Mouse (Mus musculus) neural tube, embryonic 15.5 days (tissue): Measurements from ENCODE around the gene Lman1l. TPM values are rescaled to one million over a fixed set of nuclear protein-coding genes. Genes with fewer than 3 reads are reported as not detected.

ENCODE experiments used
- ATAC-seq: fragments of 200-750 bp; cut with Nextera tagmentation; 2 replicates; pipeline ENCODE4 v1.8.0; 2017; ENCODE audit warnings: mild to moderate bottlenecking, moderate TSS enrichment, moderate library complexity; ENCODE audit not compliant: low FRiP score
- H3K27ac ChIP-seq: fragments of 300-500 bp; sonication (generic); replicated peaks from 2 replicates; pipeline ENCODE4 v1.5.1; 2015; ENCODE audit warnings: mild to moderate bottlenecking, inconsistent platforms
- H3K27me3 ChIP-seq: fragments of 300-500 bp; sonication (generic); replicated peaks from 2 replicates; pipeline ENCODE4 v1.6.1; 2015; ENCODE audit warnings: inconsistent platforms
- H3K36me3 ChIP-seq: fragments of 300-500 bp; sonication (generic); 2 replicates; pipeline ENCODE4 v1.6.1; 2015; ENCODE audit warnings: inconsistent platforms
- H3K4me1 ChIP-seq: fragments of 300-500 bp; sonication (generic); 2 replicates; pipeline ENCODE4 v1.6.1; 2015; ENCODE audit warnings: inconsistent platforms
- H3K4me2 ChIP-seq: fragments of 300-500 bp; sonication (generic); 2 replicates; pipeline ENCODE4 v1.6.1; 2015; ENCODE audit warnings: inconsistent platforms, mild to moderate bottlenecking, moderate library complexity
- H3K4me3 ChIP-seq: fragments of 300-500 bp; sonication (generic); replicated peaks from 2 replicates; pipeline ENCODE4 v1.5.1; 2015; ENCODE audit warnings: mild to moderate bottlenecking, inconsistent platforms
- H3K9ac ChIP-seq: fragments of 300-500 bp; sonication (generic); replicated peaks from 2 replicates; pipeline ENCODE4 v1.6.1; 2015; ENCODE audit warnings: mild to moderate bottlenecking, inconsistent platforms
- H3K9me3 ChIP-seq: fragments of 300-500 bp; sonication (generic); replicated peaks from 2 replicates; pipeline ENCODE4 v1.6.1; 2016; ENCODE audit warnings: inconsistent platforms
- WGBS: fragments of 180-500 bp; shearing (Covaris S2); methylation state at CpG from one replicate; pipeline ENCODE4 v1.1.7; 2015; ENCODE audit warnings: mixed read lengths; 5-methylcytosine and 5-hydroxymethylcytosine counted together
- polyA plus RNA-seq: library from polyadenylated mRNA; unstranded; fragments of >200 nt; fragmentation: Nextera tagmentation; extraction: Ambion mirVana; gene quantifications from 2 replicates; pipeline ENCODE4 v1.2.1, GENCODE M21; 2015

The Lman1l gene
- polyA plus RNA-seq, 1 experiment from 2014 or later, result not detected

DNA sequence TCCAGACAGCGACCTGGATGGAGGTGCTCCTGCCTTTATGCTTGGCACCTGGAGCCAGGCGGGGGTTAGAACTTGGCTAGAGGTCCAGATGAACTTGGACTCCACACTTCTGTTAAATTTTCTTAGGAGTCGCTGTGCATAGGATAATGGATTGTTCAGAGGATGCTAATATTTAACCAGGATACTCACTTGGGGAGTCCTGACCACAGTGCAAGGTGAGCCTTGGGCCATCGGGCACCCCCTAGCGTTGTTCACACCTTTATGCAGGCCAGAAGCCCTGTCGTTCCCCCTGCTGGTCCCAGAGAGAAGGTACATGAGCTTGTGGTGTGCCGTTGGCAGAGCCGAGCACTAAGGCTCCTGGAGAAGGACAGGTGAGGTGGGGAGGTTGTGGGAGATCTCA lies 53.7 kb downstream of the Lman1l start:
- Histone ChIP-seq H3K27ac (peak overlapping the region; percentile 64; the same call in 1 of the 2 replicates), H3K27me3 (no peaks in the 10 kb centered on the region), H3K4me3 (no peak overlapping the region), H3K36me3 (peaks cover 24% of the 10 kb centered on the region), H3K9ac (no peak overlapping the region), H3K4me2 (no peak overlapping the region), H3K9me3 (no peaks in the 10 kb centered on the region), H3K4me1 (peaks cover 36% of the 10 kb centered on the region)
- no peak for ATAC-seq
- WGBS, result 67% methylated on average over 8 of the region's 8 CpGs

DNA sequence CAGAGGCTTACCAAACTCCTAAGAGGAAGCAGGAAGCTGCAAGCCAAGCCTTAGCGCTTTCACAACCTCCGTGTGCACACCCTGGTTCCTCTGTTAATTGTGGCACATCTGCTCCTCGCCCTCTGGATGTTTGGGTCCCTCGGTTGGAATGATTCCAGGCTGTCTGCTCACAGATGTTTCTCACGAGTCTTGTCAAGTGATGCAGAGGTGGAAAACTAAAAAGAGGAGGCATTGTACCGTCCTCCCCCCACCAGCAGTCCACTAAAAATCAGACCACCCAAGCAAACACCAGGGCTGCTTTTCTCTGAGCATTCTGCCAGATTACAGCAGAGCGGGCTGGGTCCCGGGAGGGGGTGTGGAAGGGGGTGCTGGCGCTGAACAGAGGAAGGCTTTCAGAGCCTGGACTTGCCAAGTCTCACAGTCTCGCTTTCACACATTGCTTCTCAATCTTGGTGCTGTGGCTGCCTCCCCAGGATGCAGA lies 54.8 kb downstream of the Lman1l start:
- peaks cover 22% of the 10 kb centered on the region for H3K36me3 ChIP-seq
- peak overlapping the region; percentile 64 for H3K27ac ChIP-seq
- ATAC-seq, result no peak
- peaks cover 43% of the 10 kb centered on the region for H3K4me1 ChIP-seq
- no peak overlapping the region for H3K9ac ChIP-seq
- 52% methylated on average over 10 of the region's 10 CpGs for WGBS
- H3K4me2 ChIP-seq, result no peak overlapping the region
- no peak overlapping the region for H3K4me3 ChIP-seq
- H3K9me3 ChIP-seq, result no peaks in the 10 kb centered on the region
- H3K27me3 ChIP-seq, result no peaks in the 10 kb centered on the region

GRCm38 (mm10) chr9:57564609-57565008 lies 56.0 kb downstream of the Lman1l start:
- Histone ChIP-seq H3K4me1 (peaks cover 48% of the 10 kb centered on the region), H3K4me3 (no peak overlapping the region), H3K9ac (no peak overlapping the region), H3K36me3 (peaks cover 15% of the 10 kb centered on the region), H3K27me3 (no peaks in the 10 kb centered on the region), H3K9me3 (no peaks in the 10 kb centered on the region), H3K4me2 (no peak overlapping the region), H3K27ac (no peak overlapping the region)
- WGBS, result 92% methylated on average over 6 of the region's 6 CpGs
- no peak for ATAC-seq

DNA sequence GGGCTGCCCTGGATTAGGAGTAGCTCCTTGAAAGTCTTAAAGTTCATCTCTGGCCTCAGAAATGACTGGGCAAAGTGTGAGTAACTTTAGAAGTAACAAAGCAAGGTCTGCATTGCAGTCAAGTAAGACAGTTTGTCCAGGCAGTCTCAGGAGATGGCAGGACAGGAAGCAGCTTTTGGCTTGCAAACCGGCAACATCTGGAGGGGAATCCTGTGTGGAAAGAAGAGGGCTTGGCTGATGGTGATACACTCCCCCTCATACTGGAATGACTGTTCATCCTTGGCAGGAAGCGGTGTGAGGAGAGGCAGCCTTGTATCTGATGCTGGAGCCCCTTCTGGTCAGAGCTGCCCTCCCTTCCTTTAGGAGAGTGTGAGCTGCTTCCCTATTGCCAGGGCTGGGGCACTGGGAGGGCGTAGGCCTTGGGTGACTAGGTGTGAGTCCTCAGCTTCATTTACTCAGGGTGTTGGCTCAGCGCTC lies 57.6 kb downstream of the Lman1l start:
- H3K4me3 ChIP-seq, result no peak overlapping the region
- H3K9ac ChIP-seq, result no peak overlapping the region
- H3K4me2 ChIP-seq, result no peak overlapping the region
- peaks cover 48% of the 10 kb centered on the region for H3K4me1 ChIP-seq
- no peak overlapping the region for H3K27ac ChIP-seq
- no peak for ATAC-seq
- H3K27me3 ChIP-seq, result no peaks in the 10 kb centered on the region
- no peaks in the 10 kb centered on the region for H3K36me3 ChIP-seq
- H3K9me3 ChIP-seq, result no peaks in the 10 kb centered on the region
- WGBS, result 77% methylated on average over 4 of the region's 4 CpGs

GRCm38 (mm10) chr9:57561711-57562099 lies 58.9 kb downstream of the Lman1l start:
- Histone ChIP-seq H3K4me3 (peak overlapping the region; percentile 85), H3K4me1 (peaks cover 48% of the 10 kb centered on the region), H3K9me3 (no peaks in the 10 kb centered on the region), H3K9ac (no peak overlapping the region), H3K27ac (no peak overlapping the region), H3K27me3 (no peaks in the 10 kb centered on the region), H3K36me3 (no peaks in the 10 kb centered on the region), H3K4me2 (peak overlapping the region; percentile 90)
- 78% methylated on average over 13 of the region's 13 CpGs for WGBS
- no peak for ATAC-seq

DNA sequence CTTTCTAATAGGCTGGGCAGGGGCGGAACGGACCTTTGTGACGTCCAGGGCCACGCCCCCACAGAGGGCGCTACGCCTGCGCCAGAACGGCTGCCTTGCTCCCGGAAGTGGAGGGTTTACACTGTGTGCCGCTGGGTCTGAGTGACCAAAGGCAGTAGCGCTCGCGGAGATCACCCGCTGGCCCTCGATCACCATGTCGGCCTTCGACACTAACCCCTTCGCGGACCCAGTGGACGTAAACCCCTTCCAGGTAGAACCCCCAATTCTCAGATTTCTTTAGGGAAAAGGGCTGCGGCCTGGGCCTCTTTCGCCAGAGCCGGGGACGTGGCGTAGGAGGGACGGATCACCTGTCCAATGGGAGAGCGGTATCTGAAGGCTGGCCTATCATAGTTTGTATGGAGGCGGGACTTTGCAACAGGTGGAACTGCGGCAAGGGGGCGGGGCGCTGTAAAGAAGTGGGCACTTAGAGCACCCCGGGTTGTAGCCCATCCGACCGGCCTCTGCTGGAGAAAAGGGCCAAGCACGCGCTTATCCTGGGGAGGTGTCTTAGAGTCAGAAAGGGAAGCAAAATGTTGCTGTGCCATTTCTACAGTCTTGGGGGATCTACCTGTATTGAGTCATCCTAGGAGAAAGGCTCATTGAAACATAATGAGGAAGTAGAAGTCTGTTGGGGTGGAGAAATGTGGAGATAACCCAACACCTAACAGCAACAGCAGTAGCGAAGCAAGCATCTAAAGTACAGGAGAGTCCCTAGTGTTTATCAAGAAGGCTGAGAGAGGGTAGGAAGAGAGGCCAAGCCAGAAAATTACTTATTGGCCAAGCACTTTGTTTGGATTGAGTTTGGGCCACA lies 59.5 kb downstream of the Lman1l start, which contains the start of gene Scamp2:
Scamp2 (plus strand) TSS at position 83 of the 850 bp plus-strand sequence.
- H3K9ac ChIP-seq, result peak within 1 kb of the TSS; percentile 66
- peaks cover 41% of the 10 kb centered on the region for H3K4me1 ChIP-seq
- H3K4me2 ChIP-seq, result peak within 1 kb of the TSS; percentile 90
- no peaks in the 10 kb centered on the region for H3K36me3 ChIP-seq
- ATAC-seq, result peak; percentile 99
- WGBS, result 1% methylated on average over 37 of the region's 37 CpGs
- H3K4me3 ChIP-seq, result peak within 1 kb of the TSS; percentile 85
- peak within 1 kb of the TSS; percentile 91 for H3K27ac ChIP-seq
- H3K9me3 ChIP-seq, result no peaks in the 10 kb centered on the region
- H3K27me3 ChIP-seq, result no peaks in the 10 kb centered on the region

DNA sequence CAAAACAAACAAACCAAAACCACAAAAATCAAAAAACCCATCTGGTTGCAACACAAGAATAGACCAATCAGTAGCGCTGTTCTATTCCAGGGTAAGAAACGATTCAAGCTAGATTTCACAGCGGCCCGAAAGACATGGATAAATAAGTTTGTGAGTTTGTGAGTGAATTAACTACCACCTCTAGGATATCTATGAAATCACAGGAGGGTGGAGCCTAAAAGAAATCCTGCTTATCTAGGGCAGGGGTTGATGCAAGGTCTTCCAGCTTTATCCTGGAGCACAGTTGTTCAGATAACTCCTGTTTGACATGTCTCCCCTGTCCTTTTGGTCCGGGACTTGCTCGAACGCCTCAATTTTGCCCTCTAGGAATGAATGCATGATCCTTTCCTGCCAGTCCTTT lies 60.3 kb downstream of the Lman1l start:
- peak overlapping the region; percentile 90 for H3K4me2 ChIP-seq
- peak; percentile 7; the same call in 1 of the 2 replicates for ATAC-seq
- peaks cover 33% of the 10 kb centered on the region for H3K4me1 ChIP-seq
- peak overlapping the region; percentile 85 for H3K4me3 ChIP-seq
- peak overlapping the region; percentile 66 for H3K9ac ChIP-seq
- H3K36me3 ChIP-seq, result no peaks in the 10 kb centered on the region
- no peaks in the 10 kb centered on the region for H3K9me3 ChIP-seq
- no peaks in the 10 kb centered on the region for H3K27me3 ChIP-seq
- 26% methylated on average over 7 of the region's 7 CpGs for WGBS
- H3K27ac ChIP-seq, result peak overlapping the region; percentile 91

- Histone ChIP-seq H3K27ac (no peak overlapping the region), H3K4me1 (peaks cover 33% of the 10 kb centered on the region), H3K4me3 (no peak overlapping the region), H3K36me3 (no peaks in the 10 kb centered on the region), H3K27me3 (no peaks in the 10 kb centered on the region), H3K9ac (no peak overlapping the region), H3K4me2 (no peak overlapping the region), H3K9me3 (no peaks in the 10 kb centered on the region)
- no peak for ATAC-seq
- 75% methylated on average over 2 of the region's 2 CpGs for WGBS
Measured at GRCm38 (mm10) chr9:57559568-57559967, 61.0 kb downstream of the Lman1l start.

GRCm38 (mm10) chr9:57558625-57559024 lies 61.9 kb downstream of the Lman1l start:
- no peaks in the 10 kb centered on the region for H3K36me3 ChIP-seq
- 86% methylated on average over 4 of the region's 4 CpGs for WGBS

GRCm38 (mm10) chr9:57557215-57557614 lies 63.4 kb downstream of the Lman1l start:
- WGBS, result 81% methylated on average over 3 of the region's 3 CpGs
- H3K27me3 ChIP-seq, result no peaks in the 10 kb centered on the region
- H3K4me3 ChIP-seq, result no peak overlapping the region
- H3K9me3 ChIP-seq, result no peaks in the 10 kb centered on the region
- H3K36me3 ChIP-seq, result no peaks in the 10 kb centered on the region
- no peak for ATAC-seq
- no peak overlapping the region for H3K27ac ChIP-seq
- H3K4me1 ChIP-seq, result peaks cover 24% of the 10 kb centered on the region
- H3K4me2 ChIP-seq, result no peak overlapping the region
- no peak overlapping the region for H3K9ac ChIP-seq

More at GRCm38 (mm10) chr9:57558625-57559024, 61.9 kb downstream of the Lman1l start:
- Histone ChIP-seq H3K4me1 (peaks cover 30% of the 10 kb centered on the region), H3K27me3 (no peaks in the 10 kb centered on the region), H3K27ac (no peak overlapping the region), H3K4me2 (no peak overlapping the region), H3K9ac (no peak overlapping the region), H3K4me3 (no peak overlapping the region), H3K9me3 (no peaks in the 10 kb centered on the region)
- no peak for ATAC-seq
